Mouse (Mus musculus) C2C12 (cell line): ENCODE measurements around the gene Pde10a.

ENCODE experiments used
- CEBPB ChIP-seq: IDR thresholded peaks from one replicate; pipeline ENCODE4 v1.6.1; 2011; ENCODE audit warnings: low read depth, mild to moderate bottlenecking, control low read depth, moderate library complexity
- CTCF ChIP-seq: IDR thresholded peaks from one replicate; pipeline ENCODE4 v1.5.1; 2011; ENCODE audit not compliant: control insufficient read depth, insufficient read depth, insufficient read length
- MAX ChIP-seq: IDR thresholded peaks from one replicate; pipeline ENCODE4 v1.6.1; 2011; ENCODE audit warnings: mild to moderate bottlenecking, control low read depth
- MYOD1 ChIP-seq: IDR thresholded peaks from one replicate; pipeline ENCODE4 v1.6.1; 2011; ENCODE audit warnings: low read depth; ENCODE audit not compliant: control insufficient read depth, insufficient read length
- MYOG ChIP-seq: IDR thresholded peaks from one replicate; pipeline ENCODE4 v1.6.1; 2011; ENCODE audit not compliant: control insufficient read depth, insufficient read length; ENCODE audit errors: extremely low read depth
- USF1 ChIP-seq: IDR thresholded peaks from one replicate; pipeline ENCODE4 v1.6.1; 2011; ENCODE audit warnings: low read depth, mild to moderate bottlenecking, control low read depth, moderate library complexity

GRCm38 (mm10) chr17:8490971-8491370 lies 34.2 kb upstream of the Pde10a start:
- TF ChIP-seq CTCF (no peak), MYOG (no peak), USF1 (no peak), MYOD1 (no peak), CEBPB (no peak), MAX (no peak)
